Comparison of ENCODE assay signal across 7 mouse cellular contexts in the genomic region with DNA sequence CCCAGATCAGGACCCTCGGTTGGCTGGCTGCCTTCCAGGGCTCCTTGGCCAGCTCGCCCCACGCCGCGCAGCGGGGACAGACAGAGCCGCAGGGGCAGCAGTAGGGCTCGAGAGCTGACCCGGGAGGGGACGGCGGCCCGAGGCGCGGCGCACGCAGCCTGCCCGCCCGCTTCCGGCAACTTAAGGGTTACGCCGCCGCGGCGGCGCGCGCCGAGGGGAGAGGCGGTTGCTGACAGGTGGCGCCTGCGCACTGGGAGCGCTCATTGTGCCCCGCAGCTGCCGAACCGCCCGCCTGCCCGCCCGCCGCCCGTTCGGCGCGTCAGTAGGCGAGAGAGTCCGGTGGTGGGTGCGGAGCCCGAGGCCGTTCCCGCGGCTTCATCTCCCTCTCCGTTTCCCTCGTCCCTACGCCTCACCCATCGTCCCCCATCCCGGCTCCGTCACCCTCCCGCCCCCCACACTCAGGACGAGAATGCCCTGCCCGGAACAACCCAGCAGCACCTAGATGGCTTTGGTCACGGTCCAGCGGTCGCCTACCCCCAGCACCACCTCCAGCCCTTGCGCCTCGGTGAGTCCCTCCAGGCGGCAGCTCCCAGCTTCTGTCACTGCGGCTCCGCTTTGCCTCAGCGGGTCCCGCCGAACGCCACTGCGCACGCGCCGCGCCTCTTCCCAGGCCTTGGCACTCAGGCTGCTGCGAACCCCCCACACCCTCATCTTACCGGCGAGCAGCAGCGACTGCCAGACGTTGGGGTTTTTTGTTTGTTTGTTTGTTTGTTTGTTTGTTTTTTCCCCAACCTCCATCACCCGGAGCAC. TPM values are rescaled to one million over a fixed set of nuclear protein-coding genes. Genes with fewer than 3 reads are reported as not detected.
A peak's percentile ranks its signal among the peaks of the same experiment; 100 is the strongest.
DNase-seq lines count a peak whose midpoint lies in the region; ATAC-seq and TF ChIP-seq lines count a peak whose summit lies in the region.

A gene (plus strand): TSS at position 337 of the 810 bp plus-strand sequence.

- peak within 1 kb of the TSS; percentile 87 for H3K4me3 ChIP-seq in embryonic facial prominence, embryonic 10.5 days
- peak within 1 kb of the TSS; percentile 93 for H3K4me3 ChIP-seq in intestine, postnatal 0 days (ENCODE audit: low read depth, low read length)
- H3K4me3 ChIP-seq in midbrain, embryonic 11.5 days (ENCODE audit: low read depth, low read length), result peak within 1 kb of the TSS; percentile 87

- peak within 1 kb of the TSS; percentile 94 for H3K27ac ChIP-seq in embryonic facial prominence, embryonic 10.5 days (replicated peaks)
- peak within 1 kb of the TSS; percentile 77 for H3K27ac ChIP-seq in intestine, postnatal 0 days (ENCODE audit: low read depth, low read length)
- H3K27ac ChIP-seq in midbrain, embryonic 11.5 days (ENCODE audit: low read depth, low read length), result peak within 1 kb of the TSS; percentile 97

- H3K4me2 ChIP-seq in intestine, postnatal 0 days (replicated peaks; ENCODE audit: low read depth), result peak within 1 kb of the TSS; percentile 84
- H3K4me2 ChIP-seq in midbrain, embryonic 11.5 days, result peak within 1 kb of the TSS; percentile 61

- H3K27me3 ChIP-seq in embryonic facial prominence, embryonic 10.5 days (replicated peaks; ENCODE audit: low read depth, poor library complexity, severe bottlenecking), result no peaks in the 10 kb centered on the region
- H3K27me3 ChIP-seq in intestine, postnatal 0 days (replicated peaks; ENCODE audit: control insufficient read depth, insufficient read depth, low read length), result no peaks in the 10 kb centered on the region
- no peaks in the 10 kb centered on the region for H3K27me3 ChIP-seq in midbrain, embryonic 11.5 days (ENCODE audit: control insufficient read depth, insufficient read depth, low read length)

- peak within 1 kb of the TSS; percentile 67 for H3K9ac ChIP-seq in intestine, postnatal 0 days (ENCODE audit: low read depth, low read length)
- peak within 1 kb of the TSS; percentile 95 for H3K9ac ChIP-seq in midbrain, embryonic 11.5 days (ENCODE audit: low read length)

- no peaks in the 10 kb centered on the region for H3K9me3 ChIP-seq in embryonic facial prominence, embryonic 10.5 days
- H3K9me3 ChIP-seq in intestine, postnatal 0 days (ENCODE audit: control insufficient read depth), result no peaks in the 10 kb centered on the region
- H3K9me3 ChIP-seq in midbrain, embryonic 11.5 days (ENCODE audit: control insufficient read depth, low read length), result no peaks in the 10 kb centered on the region

- H3K4me1 ChIP-seq in embryonic facial prominence, embryonic 10.5 days, result peaks cover 23% of the 10 kb centered on the region
- peaks cover 6% of the 10 kb centered on the region; the same call in 1 of the 2 replicates for H3K4me1 ChIP-seq in intestine, postnatal 0 days (replicated peaks; ENCODE audit: control insufficient read depth, insufficient read depth, low read length)
- peaks cover 6% of the 10 kb centered on the region; the same call in 1 of the 2 replicates for H3K4me1 ChIP-seq in midbrain, embryonic 11.5 days (ENCODE audit: control insufficient read depth, insufficient read depth, low read length)

- H3K36me3 ChIP-seq in embryonic facial prominence, embryonic 10.5 days (replicated peaks), result no peaks in the 10 kb centered on the region
- H3K36me3 ChIP-seq in intestine, postnatal 0 days (ENCODE audit: control insufficient read depth, insufficient read depth), result no peaks in the 10 kb centered on the region
- H3K36me3 ChIP-seq in midbrain, embryonic 11.5 days (ENCODE audit: control insufficient read depth, insufficient read depth, low read length), result no peaks in the 10 kb centered on the region

- ATAC-seq in granulocyte monocyte progenitor cell, adult 5-6 weeks (replicated peaks; ENCODE audit: poor library complexity, severe bottlenecking), result peak; percentile 64
- ATAC-seq in intestine, postnatal 0 days, result peak; percentile 86
- peak; percentile 90 for ATAC-seq in midbrain, embryonic 11.5 days (ENCODE audit: low FRiP score)

- TF ChIP-seq CTCF in intestine, postnatal 0 days (IDR thresholded peaks at IDR 0.05; ENCODE audit: low read depth), result 0 out of 2 replicates have a peak, but pooled peaks have one; percentile 1

- WGBS in embryonic facial prominence, embryonic 10.5 days, result under 1% methylated on average over 82 of the region's 82 CpGs
- 0% methylated on average over 74 of the region's 82 CpGs for WGBS in intestine, postnatal 0 days
- WGBS in midbrain, embryonic 11.5 days, result under 1% methylated on average over 79 of the region's 82 CpGs

- DNase-seq in adrenal gland, postnatal 14 days, result peak; percentile 90
- peak; percentile 93 for DNase-seq in embryonic facial prominence, embryonic 10.5 days (ENCODE audit: low spot score)
- peak; percentile 91 for DNase-seq in left cerebral cortex, postnatal 4 days
- peak; percentile 99 for DNase-seq in midbrain, embryonic 11.5 days (ENCODE audit: low spot score, missing footprints)
- peak; percentile 79 for DNase-seq in skeletal muscle tissue, adult 2 months (ENCODE audit: low read depth, low spot score)

- intact Hi-C loops in left cerebral cortex, postnatal 4 days (cut with DNase I), result loop anchor here (5.0 to 10.0 kb wide), 4 partner anchors 91 to 419 kb away; no protein-coding TSS in a partner anchor

RNA-seq across cellular contexts. Expression of the gene that starts here (rescaled TPM):
- 33.5 and 51.4 TPM in 2 replicates for total RNA-seq in adrenal gland, postnatal 14 days (2021)
- polyA plus RNA-seq in embryonic facial prominence, embryonic 10.5 days (2016; fragmentation: Nextera tagmentation; extraction: Ambion mirVana), result 9.2 and 9.5 TPM in 2 replicates
- 26.6 and 28.7 TPM in 2 replicates for total RNA-seq in granulocyte monocyte progenitor cell, adult 5-6 weeks (2014; fragmentation: Nextera tagmentation)
- total RNA-seq in granulocyte monocyte progenitor cell, adult 5-6 weeks (2017), result 14.4 and 14.7 TPM in 2 replicates
- 2.7 and 3.3 TPM in 2 replicates for polyA plus RNA-seq in intestine, postnatal 0 days (2015; fragmentation: Nextera tagmentation; extraction: Ambion mirVana)
- 10 to 100 TPM; 60.7 to 62.3 TPM for total RNA-seq in left cerebral cortex, postnatal 4 days (2021)
- polyA plus RNA-seq in midbrain, embryonic 11.5 days (2014; fragmentation: Nextera tagmentation; extraction: Ambion mirVana), result 13.0 and 13.2 TPM in 2 replicates

Comparison
In these comparisons a context has a peak if more than half of its experiments do, and no peak if none do; other contexts are left out.
1. Peak in every context shown above with its lines: DNase-seq, ATAC-seq, H3K4me3 ChIP-seq and H3K27ac ChIP-seq.